Mouse (Mus musculus) cerebellum, adult 18-20 months (tissue): ENCODE data around the gene Wnt8b.
A peak's percentile ranks its signal among the peaks of the same experiment; 100 is the strongest.

Source experiments
- DNase-seq, 2 experiments: peaks; one replicate each; pipeline ENCODE4 v3.0.0; 2021

Gene Wnt8b

DNA sequence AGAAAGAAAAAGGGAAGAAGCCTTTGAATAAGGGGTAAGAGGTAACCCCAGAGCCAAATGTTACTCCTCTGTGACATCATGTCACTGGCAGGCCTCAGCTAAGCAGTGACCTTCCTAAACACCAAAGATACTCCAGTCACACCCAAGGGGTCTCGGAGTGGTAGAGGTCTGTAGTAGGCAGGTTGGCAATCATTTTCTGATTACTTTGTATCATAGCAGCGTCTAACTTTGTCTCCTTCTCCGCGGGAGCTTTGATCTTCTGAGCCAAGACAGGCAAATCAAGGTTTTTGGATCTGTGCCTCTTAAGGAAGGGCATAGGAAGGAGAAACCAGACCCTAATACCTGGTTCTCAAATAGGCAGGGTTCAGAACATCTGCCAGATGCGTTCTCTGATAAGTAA is 19.3 kb downstream of the Wnt8b start:
- DNase-seq: no peak

DNA sequence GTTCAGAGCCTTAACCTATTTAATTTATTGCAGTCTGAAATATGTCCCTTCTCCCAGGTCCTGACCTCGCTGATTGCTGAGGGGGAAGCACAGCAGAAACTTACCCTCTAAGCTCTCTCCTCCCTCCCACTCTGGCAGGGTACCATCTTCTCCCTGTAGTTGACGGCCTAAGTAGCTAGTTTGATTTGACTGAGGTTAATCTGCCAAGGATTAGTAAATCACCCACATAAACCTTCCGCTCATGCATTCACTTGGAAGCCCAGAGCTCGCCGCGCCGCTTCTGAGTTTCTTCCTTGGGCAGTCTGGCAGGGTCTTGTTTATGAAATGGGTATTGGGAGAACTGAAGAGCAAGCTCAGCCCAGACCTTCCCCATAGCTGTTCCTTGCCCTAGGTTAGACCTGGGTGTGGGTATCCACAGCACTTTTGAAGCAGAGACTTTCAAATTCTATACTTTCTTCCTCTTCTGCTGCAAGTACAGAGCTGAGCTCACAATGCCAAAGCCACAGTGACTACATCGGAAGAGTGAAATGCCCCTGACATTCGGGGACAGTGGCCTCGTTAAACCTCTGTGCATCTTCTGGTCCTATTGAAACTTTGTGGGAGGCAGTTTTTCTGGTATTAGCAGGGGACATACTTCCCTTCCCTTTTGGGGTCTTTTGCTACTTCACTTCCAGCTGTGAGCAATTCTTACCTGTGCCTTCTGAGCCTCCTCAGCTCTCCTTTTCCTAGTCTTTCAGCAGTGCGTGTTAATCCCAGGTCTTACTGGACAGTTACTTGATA is 20.0 kb downstream of the Wnt8b start:
- DNase-seq: no peak

DNA sequence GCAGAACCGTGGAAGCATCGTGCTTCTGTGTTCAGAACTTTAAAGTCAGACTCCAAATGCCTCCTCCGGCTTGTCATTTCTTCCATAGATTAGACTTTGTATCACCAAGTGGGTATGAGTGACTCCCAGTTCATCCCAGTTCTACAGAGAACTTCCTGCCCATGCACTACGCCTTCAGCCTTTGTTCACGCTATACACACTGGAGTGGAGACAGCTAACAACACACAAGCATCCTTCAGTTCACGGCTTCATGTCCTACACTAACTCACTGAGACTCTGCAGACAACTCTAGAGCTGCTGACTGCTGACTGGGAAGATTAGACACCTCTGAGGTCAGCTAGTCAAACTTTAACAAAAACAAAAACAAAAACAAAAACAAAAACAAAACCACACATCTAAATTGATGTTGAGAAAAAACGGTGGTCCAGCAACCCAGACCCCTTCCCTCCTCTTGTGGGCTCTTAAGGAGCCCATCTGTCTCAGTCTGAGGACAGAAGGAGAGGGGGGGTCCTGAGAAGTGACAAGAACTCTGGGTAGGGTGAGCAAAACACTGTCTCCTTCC is 20.7 kb downstream of the Wnt8b start:
- no peak for DNase-seq

DNA sequence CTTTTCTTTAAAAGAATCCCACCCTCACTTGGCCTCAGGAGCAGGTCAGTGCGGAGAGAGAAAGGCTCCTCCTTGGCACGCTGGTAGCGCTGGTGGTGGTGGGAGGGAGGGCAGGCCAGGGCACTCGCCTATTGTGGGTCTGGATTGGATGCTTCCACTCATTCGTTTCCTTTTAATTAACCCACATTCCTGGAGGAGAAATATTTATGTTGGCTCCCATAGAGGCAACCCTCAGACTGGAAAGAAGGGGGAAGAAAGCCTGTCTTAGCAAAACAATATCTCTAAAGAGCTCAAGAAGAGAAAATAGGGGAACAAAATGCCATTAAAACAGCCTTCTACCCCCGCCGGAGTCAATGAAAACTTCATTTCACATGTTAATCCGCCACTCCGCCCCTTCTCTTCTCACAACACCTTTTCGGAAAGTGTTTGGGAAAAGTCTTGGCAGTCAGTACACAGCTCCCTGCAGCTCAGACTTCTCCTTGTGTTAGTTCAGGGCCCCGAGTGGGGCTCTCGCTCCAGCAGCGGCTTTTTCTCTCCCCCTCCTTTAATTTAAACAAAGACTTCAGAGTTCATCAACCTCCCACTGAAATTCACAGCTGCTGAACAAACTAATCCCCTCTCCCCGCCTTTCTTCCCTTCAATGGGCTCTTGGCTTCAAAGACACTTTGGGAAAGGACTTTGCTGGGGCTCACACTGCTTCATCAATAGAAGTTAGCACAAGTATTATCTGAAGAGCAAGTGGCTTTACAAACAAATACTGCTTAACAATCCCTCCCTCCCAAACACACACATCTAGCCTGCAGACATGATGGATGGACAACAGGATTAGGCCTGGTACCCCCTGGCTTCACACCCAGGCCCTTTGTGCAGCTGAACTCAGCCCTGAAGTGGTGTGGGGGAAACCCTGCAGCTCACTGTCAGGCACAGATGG is 21.5 kb downstream of the Wnt8b start:
- DNase-seq: no peak

DNA sequence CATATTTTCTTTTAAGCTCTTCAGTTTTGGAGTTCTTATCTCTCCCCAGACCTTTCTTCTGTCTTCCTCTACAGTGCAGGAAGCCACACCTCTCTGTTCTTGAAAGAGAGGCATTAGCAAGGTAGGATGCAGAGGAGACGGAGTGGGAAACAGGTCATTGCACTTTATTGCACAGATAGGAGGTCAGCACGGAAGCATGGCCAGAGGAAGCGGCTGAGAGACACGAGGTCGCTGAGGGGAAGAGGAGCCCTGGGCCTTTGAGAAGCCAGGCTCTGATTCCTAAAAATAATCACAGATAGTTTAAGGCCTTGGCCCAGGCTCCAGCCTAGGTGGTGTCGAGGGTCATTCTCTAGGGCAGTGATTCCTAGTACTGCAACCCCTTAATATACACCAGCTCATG is 22.5 kb downstream of the Wnt8b start:
- no peak for DNase-seq

DNA sequence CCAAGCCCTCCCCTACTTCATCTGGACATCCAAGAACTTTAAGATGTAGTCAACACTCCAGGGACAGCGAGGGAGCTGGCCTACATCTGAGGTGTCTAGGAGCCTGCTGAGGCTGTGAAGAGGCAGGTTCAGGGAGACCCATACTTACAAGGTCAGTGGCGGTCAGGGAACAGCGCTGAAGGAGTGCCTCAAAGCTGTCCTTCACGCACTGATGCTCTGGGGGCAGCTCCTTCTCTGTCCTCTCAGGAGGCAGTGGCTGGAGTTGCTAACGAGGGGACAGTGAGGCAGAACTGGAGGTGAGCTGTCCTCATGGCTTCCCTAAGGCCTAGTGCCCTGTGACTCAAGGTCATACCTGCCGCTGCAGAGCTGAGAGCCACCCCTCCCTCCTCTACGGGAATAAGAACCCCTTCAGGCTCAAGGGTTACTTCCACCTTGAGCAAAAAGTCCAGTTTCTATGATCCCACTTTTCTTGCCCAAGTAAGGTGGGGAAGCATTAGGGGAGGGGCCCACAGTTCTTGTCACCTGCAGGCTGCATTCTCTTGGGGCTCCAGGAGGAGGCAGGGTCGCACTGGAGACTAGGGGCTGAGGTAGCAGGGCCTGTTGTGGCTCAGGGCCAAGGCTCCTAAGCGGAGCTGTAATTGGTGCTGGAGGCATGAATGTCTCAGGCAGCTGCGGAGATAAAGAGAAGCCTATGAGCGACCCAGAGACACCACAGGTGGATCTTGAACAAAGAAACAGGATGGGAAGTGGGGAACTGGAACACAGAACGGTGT is 24.9 kb downstream of the Wnt8b start:
- no peak for DNase-seq

DNA sequence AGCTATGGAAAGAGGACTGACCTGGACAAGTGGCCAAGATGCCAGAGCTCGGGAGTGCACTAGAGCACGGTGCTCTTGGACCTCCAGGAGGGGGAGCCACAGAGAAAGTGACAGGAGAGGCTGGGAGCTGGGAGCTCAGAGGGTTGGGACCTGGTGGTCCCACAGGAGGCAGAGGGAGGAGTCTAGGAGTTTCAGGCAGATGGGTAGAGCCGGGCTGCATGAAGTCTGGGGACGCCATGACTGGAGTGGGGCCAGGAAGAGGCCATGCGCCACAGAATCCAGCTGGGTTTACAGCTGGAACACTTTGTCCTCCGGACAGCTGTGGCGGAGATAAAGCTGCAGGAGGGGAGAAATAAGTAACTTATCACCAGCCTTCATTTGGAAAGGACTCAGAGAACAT is 25.9 kb downstream of the Wnt8b start:
- DNase-seq: no peak

DNA sequence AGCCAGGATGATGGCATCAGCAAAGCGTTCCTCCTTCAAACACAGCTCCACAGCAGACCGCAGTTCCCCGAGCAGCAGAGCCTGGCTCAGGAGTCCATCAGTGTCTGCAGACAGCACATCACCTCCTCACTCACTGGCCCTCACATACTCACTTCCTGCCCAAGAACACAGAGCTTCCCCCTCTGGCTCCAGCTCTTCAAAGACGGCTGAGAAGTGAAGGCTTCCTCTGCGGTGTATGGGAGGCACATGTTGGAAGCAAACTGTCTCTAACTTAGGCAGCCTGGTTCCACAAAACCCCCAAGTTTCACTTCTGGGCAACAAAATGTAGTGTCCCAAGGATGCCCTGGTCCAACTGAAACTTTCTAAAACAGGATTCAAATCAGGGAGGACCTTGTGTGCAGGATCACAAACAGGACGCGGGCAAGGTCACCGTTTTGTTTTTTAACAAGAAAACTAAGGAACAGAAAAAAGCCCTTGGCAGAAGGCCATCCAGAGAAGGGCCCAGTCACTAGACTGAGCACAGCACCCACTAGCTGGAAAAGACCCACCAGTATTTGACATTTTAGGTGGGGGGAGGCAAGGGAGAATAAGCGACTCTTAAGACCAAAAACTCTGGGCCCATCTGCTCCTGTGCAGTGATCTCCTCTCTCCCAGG is 32.4 kb downstream of the Wnt8b start:
- DNase-seq: no peak

DNA sequence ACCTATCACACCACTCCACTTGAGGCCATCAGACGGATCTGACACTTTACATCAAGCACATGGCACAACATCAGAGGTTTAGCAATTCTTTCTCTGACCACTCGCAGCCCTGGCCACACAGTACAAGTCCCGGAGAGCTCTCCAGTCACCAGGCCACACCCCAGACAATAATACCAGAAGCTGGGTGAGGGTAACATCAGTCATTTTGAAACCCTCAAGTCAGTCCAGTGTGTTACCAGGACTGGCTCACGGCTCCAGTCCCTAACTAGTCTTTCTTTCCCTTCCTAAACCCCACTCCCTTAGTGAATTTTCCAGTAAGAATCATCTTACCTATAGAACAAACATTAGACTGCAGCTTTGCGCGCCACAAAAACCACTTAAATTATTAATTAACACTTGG is 36.7 kb downstream of the Wnt8b start:
- no peak for DNase-seq

DNA sequence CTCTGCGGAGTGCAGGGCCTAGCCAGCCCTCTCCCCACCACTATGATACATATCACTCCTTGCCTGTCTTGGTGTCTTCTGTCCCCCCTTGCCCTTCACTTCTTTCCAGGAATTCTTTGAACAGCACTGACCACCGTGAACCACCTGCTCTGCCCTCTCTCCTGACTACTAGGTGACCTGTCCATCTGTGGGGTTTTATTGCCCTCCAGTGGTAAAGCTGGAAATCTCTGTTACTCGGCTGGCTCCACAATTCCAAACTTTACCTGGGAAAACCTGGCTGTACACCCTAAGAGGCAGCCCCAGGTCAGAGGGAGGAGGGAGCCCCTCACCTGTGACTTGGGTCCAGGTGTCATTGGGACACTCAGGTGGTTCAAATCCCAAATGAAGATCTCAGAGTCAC is 42.1 kb downstream of the Wnt8b start:
- DNase-seq: no peak

DNA sequence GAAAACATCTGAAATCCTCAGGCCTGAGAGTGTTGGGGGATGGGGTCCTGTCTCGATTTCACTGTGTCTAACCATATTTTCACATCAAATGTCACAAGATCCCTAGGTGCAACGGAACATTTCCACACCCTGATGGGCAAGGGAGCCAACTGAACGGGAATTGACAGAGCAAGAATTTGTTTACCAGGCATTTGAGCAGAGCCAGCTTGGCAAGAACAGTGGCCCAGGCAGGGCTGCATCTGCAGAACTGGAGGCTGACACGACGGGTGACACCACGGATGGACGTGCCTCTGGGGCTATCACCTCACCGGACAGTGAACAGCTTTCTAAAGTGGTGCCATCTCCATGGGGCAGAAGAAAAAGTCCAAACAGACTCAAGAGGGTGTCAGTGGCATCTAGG is 44.1 kb downstream of the Wnt8b start:
- no peak for DNase-seq

DNA sequence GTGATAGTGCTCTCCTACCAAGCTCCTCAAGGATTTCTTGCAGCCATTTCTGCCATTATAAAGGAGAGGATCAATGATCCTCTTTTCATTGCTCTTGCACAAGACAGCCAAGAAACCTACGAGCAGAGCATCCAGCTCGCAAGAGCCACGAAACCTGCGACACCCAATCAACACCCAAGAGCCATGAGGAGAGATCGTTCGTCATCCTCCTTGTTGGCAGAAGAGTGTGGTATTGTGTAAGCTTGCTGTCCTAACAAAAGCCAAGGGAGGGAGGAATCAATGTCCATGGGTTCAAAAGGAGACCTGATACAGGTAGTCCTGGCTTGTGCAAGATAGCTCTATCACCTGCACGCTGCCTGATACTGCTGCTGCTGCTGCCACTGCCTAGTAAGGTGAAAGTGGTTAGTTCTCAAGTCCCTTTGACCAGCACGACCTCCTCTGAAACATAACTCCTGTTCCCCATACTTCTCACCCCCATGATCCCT is 49.5 kb downstream of the Wnt8b start:
- no peak for DNase-seq

DNA sequence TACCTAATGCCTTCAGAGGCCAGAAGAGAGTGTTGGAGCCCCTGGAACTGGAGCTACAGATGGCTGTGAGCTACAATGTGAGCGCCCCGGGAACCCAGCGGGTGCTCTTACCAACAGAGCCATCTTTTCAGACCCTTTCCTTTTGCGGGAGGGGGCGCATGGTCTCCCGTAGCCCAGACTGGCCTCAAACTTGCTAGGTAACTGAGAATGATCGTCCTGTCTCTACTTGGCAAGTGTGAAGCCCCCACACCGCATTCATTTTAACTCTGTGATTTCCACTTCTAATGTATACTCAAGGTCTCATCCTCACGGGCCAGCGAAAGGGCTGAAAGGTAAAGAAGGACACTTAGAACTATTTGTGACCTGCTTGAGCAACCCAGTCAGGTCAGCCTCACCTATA is 51.1 kb downstream of the Wnt8b start:
- DNase-seq: no peak

DNA sequence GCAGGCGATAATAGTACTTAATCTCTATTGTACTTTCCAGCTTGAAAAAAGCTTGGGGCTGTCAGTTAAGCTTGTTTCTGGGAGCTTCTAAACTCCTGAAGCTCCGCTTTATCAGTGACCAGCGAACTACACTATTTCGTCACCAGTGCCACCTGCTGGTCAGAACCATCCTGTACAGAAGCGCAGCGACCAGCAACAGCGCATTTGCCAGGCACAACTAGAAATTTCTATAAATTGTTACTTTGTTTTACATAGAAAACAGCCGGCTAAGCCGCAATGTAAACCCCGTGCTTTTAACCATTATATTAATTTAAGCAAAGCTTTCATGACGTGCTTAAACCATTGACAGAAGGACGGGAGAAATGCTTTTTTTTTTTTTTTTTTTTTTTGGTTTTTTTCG is 51.5 kb downstream of the Wnt8b start:
- DNase-seq: peak; percentile 77 to 80

DNA sequence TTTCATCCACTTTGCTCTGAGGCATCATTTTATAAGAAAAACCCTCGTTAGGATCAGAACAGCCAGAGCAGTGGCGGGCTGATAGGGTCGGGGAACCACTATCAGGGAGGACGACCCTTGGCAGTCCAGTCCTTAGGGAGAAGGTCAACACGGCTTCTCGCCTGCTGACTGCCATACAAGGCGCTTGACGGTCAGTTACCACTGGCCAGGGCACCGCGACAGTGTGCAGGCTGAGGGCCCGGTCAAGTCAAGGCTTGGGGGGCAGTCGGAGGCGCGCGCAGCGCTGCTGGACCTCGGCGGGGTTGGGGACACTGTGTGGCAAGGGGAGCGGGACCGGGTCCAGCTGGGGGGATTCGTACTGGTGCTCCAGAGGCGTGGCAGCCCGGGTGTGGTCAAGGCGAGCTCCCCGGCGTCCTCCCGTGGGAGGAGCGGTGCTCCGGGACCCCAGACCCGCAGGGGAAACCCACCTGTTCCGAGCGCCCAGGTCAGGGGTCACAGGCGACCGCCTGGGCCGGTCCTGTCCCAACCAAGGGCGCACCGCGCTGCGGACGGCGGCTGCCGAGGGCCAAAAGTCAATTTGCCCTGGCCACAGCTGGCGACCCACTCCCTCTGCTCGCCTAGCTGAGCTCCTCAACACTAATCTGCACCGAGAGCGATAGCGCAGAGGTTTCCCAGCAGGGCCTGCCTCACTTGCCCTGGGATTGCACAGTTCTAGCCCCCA is 52.2 kb downstream of the Wnt8b start, which contains the start of gene Sec31b:
TSS of gene Sec31b (minus strand) at position 544 of the 721 bp plus-strand sequence.
- DNase-seq: peak; percentile 41 to 56

DNA sequence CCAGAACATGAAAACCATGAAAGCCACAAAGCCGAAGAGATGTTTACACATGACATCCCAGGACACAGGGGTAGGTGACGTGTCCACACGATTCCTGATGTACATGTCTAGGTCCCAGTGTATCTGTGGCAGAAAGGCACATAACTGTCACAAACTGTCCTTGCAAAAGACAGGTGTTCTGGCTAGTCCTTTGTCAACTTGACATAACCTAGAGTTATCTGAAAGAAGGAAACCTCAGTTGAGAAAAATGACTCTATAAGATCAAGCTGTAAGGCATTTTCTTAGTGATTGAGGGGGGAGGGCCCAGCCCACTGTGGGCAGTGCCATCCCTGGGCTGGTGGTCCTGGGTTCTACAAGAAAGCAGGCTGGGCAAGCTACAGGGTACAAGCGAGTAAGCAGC is 59.5 kb downstream of the Wnt8b start, which contains the start of gene Gm20538:
TSS of gene Gm20538 (minus strand) at position 101 of the 400 bp plus-strand sequence.
- no peak for DNase-seq

DNA sequence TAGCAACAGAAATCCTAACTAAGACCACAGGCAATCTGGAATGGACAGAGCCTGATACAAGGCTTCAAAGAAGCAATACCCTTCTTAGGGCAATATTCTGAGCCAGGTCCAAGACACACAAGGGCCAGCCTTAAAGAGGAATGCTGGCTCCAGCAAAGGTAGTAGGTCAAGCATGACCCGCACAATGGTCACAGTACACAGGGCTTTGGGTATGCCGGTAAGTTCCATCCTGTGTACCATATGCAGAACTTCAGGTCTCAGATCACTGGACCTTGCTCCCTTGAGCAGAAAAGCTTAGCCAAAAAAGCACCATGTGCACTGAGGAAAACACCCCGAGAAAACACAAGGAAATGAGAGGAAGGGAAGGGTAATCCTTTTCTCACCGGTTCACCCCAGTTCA is 60.0 kb downstream of the Wnt8b start:
- no peak for DNase-seq

DNA sequence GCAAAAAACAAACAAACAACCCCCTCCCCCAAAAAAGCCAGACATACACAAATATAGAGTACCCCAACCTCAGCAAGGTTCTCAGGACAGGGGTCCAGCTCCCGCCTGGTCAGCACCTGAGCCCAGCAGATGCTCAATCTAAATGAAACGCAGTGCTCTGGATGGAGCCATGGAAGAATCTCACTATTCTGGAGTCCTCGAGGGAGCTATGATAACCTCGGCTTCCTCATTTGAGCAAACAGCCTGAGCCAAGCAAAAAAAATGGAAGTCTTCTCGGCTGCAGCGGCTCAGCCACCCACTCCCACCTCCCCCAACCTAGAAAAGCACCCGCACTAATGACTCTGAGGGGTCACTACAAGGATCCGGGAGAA is 61.2 kb downstream of the Wnt8b start:
- no peak for DNase-seq

DNA sequence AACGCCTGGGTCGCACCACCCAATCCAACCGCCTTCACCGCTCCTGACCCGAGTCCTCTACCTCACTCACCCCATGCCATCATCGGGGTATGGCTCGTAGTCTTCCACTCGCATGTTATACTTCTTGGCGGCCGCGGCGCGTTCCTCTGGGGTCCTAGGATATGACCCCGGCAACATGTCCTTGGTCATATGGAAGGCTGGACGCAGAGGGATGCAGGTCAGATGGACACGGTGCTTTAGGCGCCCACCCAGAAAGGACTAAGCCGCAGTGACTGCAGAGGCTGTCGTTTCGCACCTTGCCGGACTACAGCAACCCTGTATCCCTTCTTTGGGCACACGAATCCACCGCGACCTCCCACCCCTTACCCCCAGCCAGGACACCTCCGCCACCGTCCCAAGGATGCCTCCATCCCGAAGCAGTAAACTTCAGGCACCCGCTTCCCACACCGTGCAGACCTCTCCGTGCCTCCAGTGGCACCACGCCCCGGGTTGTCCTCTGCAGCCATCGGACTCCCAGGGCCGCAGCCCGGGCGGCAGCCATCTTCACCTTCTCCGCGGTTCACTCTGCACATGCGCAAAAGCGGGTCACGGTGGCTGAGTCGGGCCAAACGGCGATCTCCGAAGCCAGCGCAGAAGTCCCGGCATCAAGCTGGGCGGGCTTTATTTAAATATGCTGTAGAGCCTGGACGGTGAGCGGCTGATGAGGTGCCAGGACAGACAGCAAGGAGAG is 61.8 kb downstream of the Wnt8b start, which contains the start of gene Ndufb8:
TSS of gene Ndufb8 (minus strand) at position 580 of the 730 bp plus-strand sequence.
- DNase-seq: peak; percentile 94 to 98

DNA sequence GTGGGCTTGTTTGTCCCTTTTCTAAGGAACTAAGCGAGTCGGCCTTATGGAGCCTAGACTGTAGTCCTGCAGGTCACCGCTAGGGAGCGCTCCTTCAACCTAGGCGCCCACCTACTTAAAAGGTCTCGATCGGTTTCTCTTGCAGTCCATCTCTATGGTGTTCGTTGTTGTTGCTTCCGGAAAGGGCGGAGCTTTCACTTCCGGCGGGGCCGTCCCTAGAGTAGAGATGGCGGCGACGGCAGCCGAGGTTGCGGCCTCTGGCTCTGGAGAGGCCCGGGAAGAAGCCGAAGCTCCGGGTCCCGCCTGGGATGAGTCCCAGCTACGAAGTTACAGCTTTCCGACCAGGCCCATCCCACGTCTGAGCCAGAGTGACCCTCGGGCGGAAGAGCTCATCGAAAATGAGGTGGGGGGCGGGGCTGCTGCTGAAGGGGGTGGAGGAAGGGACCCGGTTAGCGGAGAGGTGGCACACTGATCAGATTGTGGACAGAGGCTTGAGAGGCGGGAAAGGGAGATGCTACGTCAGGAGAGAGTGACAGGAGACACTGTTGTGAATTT is 69.5 kb downstream of the Wnt8b start, which contains the start of gene Hif1an:
TSS of gene Hif1an (plus strand) at position 199 of the 555 bp plus-strand sequence.
- DNase-seq: peak; percentile 95
